Mouse (Mus musculus) myocyte (in vitro differentiated cells): ENCODE measurements around the gene Osgep.
"Not testable (repeated sequence)": the region's sequence is repeated elsewhere in the genome, so short reads cannot be mapped to it uniquely, and the experiment has no call there.

Experiments used
- CEBPB ChIP-seq: IDR thresholded peaks from 2 replicates; pipeline ENCODE4 v1.6.1; 2011; ENCODE audit warnings: mild to moderate bottlenecking, moderate library complexity; ENCODE audit not compliant: poor library complexity, insufficient read depth, severe bottlenecking
- MAX ChIP-seq: IDR thresholded peaks from one replicate; pipeline ENCODE4 v1.6.1; 2011; ENCODE audit warnings: low read depth, mild to moderate bottlenecking, control low read depth
- POLR2A ChIP-seq: IDR thresholded peaks from one replicate; pipeline ENCODE4 v1.6.1; 2011; ENCODE audit warnings: low read depth, mild to moderate bottlenecking, control low read depth, moderate library complexity; ENCODE audit not compliant: insufficient read length
- USF1 ChIP-seq: IDR thresholded peaks from one replicate; pipeline ENCODE4 v1.6.1; 2011; ENCODE audit warnings: low read depth, mild to moderate bottlenecking, control low read depth, moderate library complexity

DNA sequence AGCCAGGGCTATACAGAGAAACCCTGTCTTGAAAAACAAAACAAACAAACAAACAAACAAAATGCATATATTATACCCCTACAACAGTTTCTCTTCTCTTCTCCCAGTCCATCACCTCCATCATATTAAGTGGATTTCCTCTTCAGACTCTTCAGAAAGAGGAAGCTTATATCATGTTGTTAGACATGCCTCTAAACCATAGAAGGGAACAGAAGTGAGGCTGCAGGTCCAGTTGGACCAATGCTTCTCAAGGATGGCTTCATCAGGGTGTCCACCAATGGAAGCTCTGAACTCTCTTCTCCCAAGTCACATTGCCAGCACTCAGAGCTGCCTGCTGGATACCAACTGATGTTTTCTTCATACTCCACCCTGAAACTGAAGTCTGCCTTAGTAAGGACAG, 19.4 kb downstream of the Osgep start:
- TF ChIP-seq POLR2A, MAX, CEBPB, USF1: not testable (repeated sequence)
